Mouse (Mus musculus) lung, postnatal 0 days (tissue): Measurements from ENCODE around the gene Map2k4. TPM values are rescaled to one million over a fixed set of nuclear protein-coding genes. Genes with fewer than 3 reads are reported as not detected.

Experiments
- ATAC-seq: fragments of 200-750 bp; cut with Nextera tagmentation; 2 replicates; pipeline ENCODE4 v1.8.0; 2017; ENCODE audit warnings: moderate library complexity
- DNase-seq: peaks from one replicate; pipeline ENCODE4 v3.0.0-alpha.2; 2016; ENCODE audit warnings: low spot score
- H3K27ac ChIP-seq: fragments of 300-500 bp; sonication (generic); 2 replicates; pipeline ENCODE4 v1.5.1; 2014; ENCODE audit warnings: antibody characterized with exemption, mild to moderate bottlenecking, low read length, mixed read lengths
- H3K27me3 ChIP-seq: fragments of 300-500 bp; sonication (generic); replicated peaks from 2 replicates; pipeline ENCODE4 v1.6.1; 2014; ENCODE audit warnings: low read length, mixed read lengths; ENCODE audit not compliant: insufficient read depth
- H3K36me3 ChIP-seq: fragments of 300-500 bp; sonication (generic); 2 replicates; pipeline ENCODE4 v1.6.1; 2014; ENCODE audit warnings: low read length, mixed read lengths; ENCODE audit not compliant: insufficient read depth
- H3K4me1 ChIP-seq: fragments of 300-500 bp; sonication (generic); 2 replicates; pipeline ENCODE4 v1.6.1; 2014; ENCODE audit warnings: antibody characterized with exemption, low read depth, low read length, mixed read lengths; ENCODE audit not compliant: insufficient read depth
- H3K4me2 ChIP-seq: fragments of 300-500 bp; sonication (generic); replicated peaks from 2 replicates; pipeline ENCODE4 v1.6.1; 2014; ENCODE audit warnings: low read depth, mild to moderate bottlenecking, low read length, moderate library complexity, mixed read lengths
- H3K4me3 ChIP-seq: fragments of 300-500 bp; sonication (generic); 2 replicates; pipeline ENCODE4 v1.5.1; 2014; ENCODE audit warnings: low read depth, low read length
- H3K9ac ChIP-seq: fragments of 300-500 bp; sonication (generic); replicated peaks from 2 replicates; pipeline ENCODE4 v1.6.1; 2014; ENCODE audit warnings: low read depth, mild to moderate bottlenecking
- H3K9me3 ChIP-seq: fragments of 300-500 bp; sonication (generic); 2 replicates; pipeline ENCODE4 v1.6.1; 2016; ENCODE audit warnings: low read length, mixed read lengths
- CTCF ChIP-seq: IDR thresholded peaks from 2 replicates; pipeline ENCODE4 v1.5.1; 2016; ENCODE audit warnings: antibody characterized with exemption, mild to moderate bottlenecking
- EP300 ChIP-seq: IDR thresholded peaks from 2 replicates; pipeline ENCODE4 v1.6.1; 2016; ENCODE audit warnings: antibody characterized with exemption, mild to moderate bottlenecking, control low read depth
- WGBS: fragments of 180-500 bp; shearing (Covaris S2); extraction: QIAGEN DNeasy Blood & Tissue Kit; methylation state at CpG from one replicate; pipeline ENCODE4 v1.1.7; 2014; 5-methylcytosine and 5-hydroxymethylcytosine counted together
- polyA plus RNA-seq: library from polyadenylated mRNA; unstranded; fragments of >200 nt; fragmentation: Nextera tagmentation; extraction: Ambion mirVana; gene quantifications from 2 replicates; pipeline ENCODE4 v1.2.1, GENCODE M21; 2015

The Map2k4 gene
- polyA plus RNA-seq: 42.2 and 45.1 TPM in 2 replicates

DNA sequence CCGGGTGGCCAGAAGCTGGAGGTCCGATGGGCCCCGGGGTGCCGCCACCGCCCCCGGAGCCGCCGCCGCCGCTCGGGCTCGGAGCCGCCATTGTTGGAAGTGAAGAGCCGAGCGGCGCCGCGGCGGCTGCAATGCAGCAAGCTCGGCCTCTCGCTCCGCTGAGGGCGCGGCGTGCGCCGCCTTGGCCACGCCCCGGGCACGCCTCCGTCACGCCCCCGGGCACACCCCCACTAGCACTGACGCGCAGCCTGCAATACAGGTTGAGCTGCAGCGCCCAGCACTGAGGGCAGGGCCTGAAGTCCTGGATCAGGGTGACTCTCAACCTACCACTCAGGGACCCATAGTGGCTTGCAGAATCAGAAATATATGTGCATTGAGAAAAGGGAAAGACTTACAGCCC, at the start of gene Map2k4:
Gene Map2k4, minus strand, starts transcription at position 144 of the 400 bp plus-strand sequence.
- ATAC-seq (peak; percentile 99), DNase-seq (peak; percentile 94)
- peak within 1 kb of the TSS; percentile 74 for H3K4me2 ChIP-seq
- WGBS: under 1% methylated on average over 30 of the region's 36 CpGs
- no peaks in the 10 kb centered on the region for H3K9me3 ChIP-seq
- peak within 1 kb of the TSS; percentile 96 for H3K9ac ChIP-seq
- H3K4me1 ChIP-seq: peaks cover 17% of the 10 kb centered on the region; the same call in 1 of the 2 replicates
- no peaks in the 10 kb centered on the region for H3K27me3 ChIP-seq
- TF ChIP-seq CTCF: peak; percentile 3; the same call in 1 of the 2 replicates
- TF ChIP-seq EP300: no peak
- H3K36me3 ChIP-seq: no peaks in the 10 kb centered on the region
- peak within 1 kb of the TSS; percentile 94 for H3K27ac ChIP-seq
- peak within 1 kb of the TSS; percentile 99 for H3K4me3 ChIP-seq

DNA sequence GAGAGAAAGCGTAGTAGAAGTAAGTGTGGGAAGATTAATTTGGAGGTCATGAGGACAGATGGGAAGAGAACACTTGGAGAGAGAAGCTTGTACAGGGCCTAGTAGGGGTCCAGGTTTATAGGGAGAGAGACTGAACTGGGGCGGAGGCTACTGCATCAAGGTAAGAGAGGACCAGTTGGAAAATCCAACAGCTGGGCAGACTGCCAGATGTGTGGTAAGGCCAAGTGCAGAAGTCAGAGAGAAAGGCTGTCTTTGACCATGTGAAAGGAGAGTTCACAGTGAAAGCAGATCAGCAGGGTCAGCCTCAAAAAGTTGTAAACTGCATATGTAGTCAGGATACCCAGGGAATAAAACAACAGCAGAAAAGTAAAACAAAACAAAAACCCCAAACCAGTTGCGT, 36.5 kb upstream of the Map2k4 start:
- Histone ChIP-seq H3K4me2 (no peak overlapping the region), H3K4me3 (no peak overlapping the region), H3K9ac (no peak overlapping the region), H3K4me1 (no peaks in the 10 kb centered on the region), H3K27ac (no peak overlapping the region), H3K36me3 (peaks cover 52% of the 10 kb centered on the region), H3K27me3 (no peaks in the 10 kb centered on the region), H3K9me3 (no peaks in the 10 kb centered on the region)
- TF ChIP-seq CTCF (no peak), EP300 (no peak)
- no peak for DNase-seq
- WGBS: 83% methylated on average over 3 of the region's 3 CpGs
- no peak for ATAC-seq

GRCm38 (mm10) chr11:65820877-65821276, 32.8 kb upstream of the Map2k4 start:
- Histone ChIP-seq H3K27me3 (no peaks in the 10 kb centered on the region), H3K4me2 (no peak overlapping the region), H3K27ac (no peak overlapping the region), H3K36me3 (peaks cover 38% of the 10 kb centered on the region), H3K9ac (no peak overlapping the region), H3K9me3 (no peaks in the 10 kb centered on the region), H3K4me1 (no peaks in the 10 kb centered on the region), H3K4me3 (no peak overlapping the region)
- ATAC-seq: peak; percentile 62
- TF ChIP-seq CTCF: peak; percentile 86
- no peak for TF ChIP-seq EP300
- 10% methylated on average over 7 of the region's 7 CpGs for WGBS
- peak; percentile 83 for DNase-seq

DNA sequence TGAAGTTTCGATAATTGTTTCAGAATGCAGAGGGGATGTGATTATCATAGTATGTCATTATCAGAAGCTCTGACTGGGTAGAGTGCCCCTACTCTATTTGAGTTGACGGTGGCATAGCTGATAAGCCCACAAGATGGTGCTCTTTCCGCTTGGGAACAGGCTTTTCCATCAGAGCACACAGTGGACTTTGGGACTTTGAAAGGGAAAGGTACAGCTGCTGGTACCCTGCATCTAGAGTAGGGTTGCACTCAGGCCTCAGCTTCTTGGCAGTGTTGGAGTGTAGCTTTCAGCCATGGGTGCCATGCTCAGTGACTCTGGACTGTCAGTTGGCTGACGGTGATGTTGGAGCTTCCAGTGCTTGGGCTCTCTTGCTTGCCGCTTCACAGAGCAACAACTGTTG, 32.2 kb upstream of the Map2k4 start:
- Histone ChIP-seq H3K9me3 (no peaks in the 10 kb centered on the region), H3K27ac (no peak overlapping the region), H3K9ac (no peak overlapping the region), H3K4me2 (no peak overlapping the region), H3K36me3 (peaks cover 44% of the 10 kb centered on the region), H3K4me1 (no peaks in the 10 kb centered on the region), H3K4me3 (no peak overlapping the region), H3K27me3 (no peaks in the 10 kb centered on the region)
- no peak for ATAC-seq
- WGBS: 75% methylated on average over 5 of the region's 5 CpGs
- no peak for TF ChIP-seq EP300
- peak; percentile 53 for TF ChIP-seq CTCF
- DNase-seq: no peak

DNA sequence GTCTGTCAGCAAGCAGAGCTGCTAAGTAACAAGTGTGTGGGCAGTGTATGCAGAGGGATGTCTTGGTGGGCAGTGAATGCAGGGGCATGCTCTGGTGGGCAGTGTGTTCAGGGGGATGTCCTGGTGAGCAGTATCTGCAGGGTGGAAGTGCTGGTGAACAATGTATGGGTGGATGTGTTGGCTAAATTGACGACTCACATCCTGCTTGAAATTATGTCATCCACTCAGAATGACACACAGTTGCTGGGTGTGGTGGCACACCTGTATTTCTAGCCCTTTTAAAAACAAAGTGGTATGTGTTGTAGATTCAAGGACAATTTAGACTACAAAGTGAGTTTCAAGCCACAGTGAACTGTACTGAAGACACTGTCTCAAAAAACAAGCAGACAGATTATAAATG, 30.1 kb upstream of the Map2k4 start:
- Histone ChIP-seq H3K4me3 (no peak overlapping the region), H3K27ac (no peak overlapping the region), H3K9ac (no peak overlapping the region), H3K4me1 (no peaks in the 10 kb centered on the region), H3K4me2 (no peak overlapping the region), H3K9me3 (no peaks in the 10 kb centered on the region), H3K27me3 (no peaks in the 10 kb centered on the region), H3K36me3 (peaks cover 44% of the 10 kb centered on the region)
- ATAC-seq (no peak), DNase-seq (no peak)
- WGBS: 47% methylated on average over 1 of the region's 1 CpGs
- TF ChIP-seq EP300 (no peak), CTCF (no peak)

GRCm38 (mm10) chr11:65816237-65816636, 28.1 kb upstream of the Map2k4 start:
- no peaks in the 10 kb centered on the region; the same call in 1 of the 2 replicates for H3K4me1 ChIP-seq
- H3K27ac ChIP-seq: no peak overlapping the region
- H3K4me2 ChIP-seq: no peak overlapping the region
- no peak for DNase-seq
- H3K36me3 ChIP-seq: peaks cover 26% of the 10 kb centered on the region
- no peak for ATAC-seq
- no peak overlapping the region for H3K9ac ChIP-seq
- TF ChIP-seq CTCF (no peak), EP300 (no peak)
- WGBS: 77% methylated on average over 6 of the region's 6 CpGs
- H3K9me3 ChIP-seq: no peaks in the 10 kb centered on the region
- H3K4me3 ChIP-seq: no peak overlapping the region
- no peaks in the 10 kb centered on the region for H3K27me3 ChIP-seq

DNA sequence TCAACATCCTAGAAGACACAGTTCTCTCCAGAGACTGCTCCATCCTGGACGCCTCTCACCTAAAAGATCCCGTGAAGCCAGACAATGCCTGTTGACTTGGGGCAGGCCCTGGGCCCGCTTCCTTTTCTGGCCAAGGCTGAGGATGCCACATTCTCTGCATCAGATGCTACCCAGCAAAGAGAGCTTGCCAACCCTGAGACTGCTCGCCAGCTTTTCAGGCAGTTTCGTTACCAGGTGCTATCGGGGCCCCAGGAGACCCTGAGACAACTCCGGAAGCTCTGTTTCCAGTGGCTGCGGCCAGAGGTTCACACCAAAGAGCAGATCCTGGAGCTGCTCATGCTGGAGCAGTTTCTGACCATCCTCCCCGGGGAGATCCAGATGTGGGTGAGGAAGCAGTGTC, 26.3 kb upstream of the Map2k4 start:
- WGBS: 93% methylated on average over 9 of the region's 9 CpGs
- Histone ChIP-seq H3K4me3 (no peak overlapping the region), H3K27ac (no peak overlapping the region), H3K9me3 (no peaks in the 10 kb centered on the region), H3K27me3 (no peaks in the 10 kb centered on the region), H3K36me3 (peaks cover 21% of the 10 kb centered on the region), H3K4me1 (no peaks in the 10 kb centered on the region; the same call in 1 of the 2 replicates), H3K9ac (no peak overlapping the region), H3K4me2 (no peak overlapping the region)
- no peak for ATAC-seq
- TF ChIP-seq CTCF (no peak), EP300 (no peak)
- no peak for DNase-seq
